Mouse (Mus musculus): ENCODE measurements at regions not wholly inside any gene's neighbourhood (a gene's known extent, or its start where the extent isn't known, plus 50 kb on each side); places are given as distances from the start of the nearest gene placed in this dataset.

- TF ChIP-seq CTCF (IDR thresholded peaks at IDR 0.05; ENCODE audit: low read depth, low read length) (no peak), EP300 (IDR thresholded peaks at IDR 0.05; ENCODE audit: insufficient read depth, low read depth, low read length) (no peak), POLR2A (IDR thresholded peaks at IDR 0.05; ENCODE audit: insufficient read depth, low read length) (no peak)
Measured at GRCm38 (mm10) chr4:32136151-32136550, 102.5 kb upstream of the Bach2 start.

Data from ES-Bruce4 (cell line).